Mouse (Mus musculus) heart, embryonic 15.5 days (tissue): ENCODE results near the gene Nsdhl. TPM values are rescaled to one million over a fixed set of nuclear protein-coding genes. Genes with fewer than 3 reads are reported as not detected.

Experiments used
- ATAC-seq: fragments of 200-750 bp; cut with Nextera tagmentation; replicated peaks from 2 replicates; pipeline ENCODE4 v1.8.0; 2017; ENCODE audit warnings: low read depth, moderate TSS enrichment; ENCODE audit not compliant: insufficient number of reproducible peaks, insufficient read depth, low FRiP score
- H3K27ac ChIP-seq: fragments of 300-500 bp; sonication (generic); 2 replicates; pipeline ENCODE4 v1.5.1; 2015; ENCODE audit warnings: mild to moderate bottlenecking, inconsistent platforms
- H3K27me3 ChIP-seq: fragments of 300-500 bp; sonication (generic); 2 replicates; pipeline ENCODE4 v1.6.1; 2015; ENCODE audit warnings: inconsistent platforms
- H3K36me3 ChIP-seq: fragments of 300-500 bp; sonication (generic); 2 replicates; pipeline ENCODE4 v1.6.1; 2015; ENCODE audit warnings: mild to moderate bottlenecking, inconsistent platforms
- H3K4me1 ChIP-seq: fragments of 300-500 bp; sonication (generic); replicated peaks from 2 replicates; pipeline ENCODE4 v1.6.1; 2015; ENCODE audit warnings: inconsistent platforms
- H3K4me2 ChIP-seq: fragments of 300-500 bp; sonication (generic); 2 replicates; pipeline ENCODE4 v1.6.1; 2015; ENCODE audit warnings: inconsistent platforms, mild to moderate bottlenecking, moderate library complexity
- H3K4me3 ChIP-seq: fragments of 300-500 bp; sonication (generic); 2 replicates; pipeline ENCODE4 v1.5.1; 2015; ENCODE audit warnings: mild to moderate bottlenecking, inconsistent platforms
- H3K9ac ChIP-seq: fragments of 300-500 bp; sonication (generic); 2 replicates; pipeline ENCODE4 v1.6.1; 2015; ENCODE audit warnings: mild to moderate bottlenecking, inconsistent platforms
- H3K9me3 ChIP-seq: fragments of 300-500 bp; sonication (generic); replicated peaks from 2 replicates; pipeline ENCODE4 v1.6.1; 2016; ENCODE audit warnings: inconsistent platforms
- WGBS: fragments of 180-500 bp; shearing (Covaris S2); methylation state at CpG from one replicate; pipeline ENCODE4 v1.1.7; 2015; ENCODE audit warnings: mixed read lengths; 5-methylcytosine and 5-hydroxymethylcytosine counted together
- polyA plus RNA-seq: library from polyadenylated mRNA; unstranded; fragments of >200 nt; fragmentation: Nextera tagmentation; extraction: Ambion mirVana; gene quantifications from 2 replicates; pipeline ENCODE4 v1.2.1, GENCODE M21; 2015

Nsdhl gene
- 13.4 and 15.6 TPM in 2 replicates for polyA plus RNA-seq

- H3K9ac ChIP-seq, result peak within 1 kb of the TSS; percentile 57
- H3K4me3 ChIP-seq, result peak within 1 kb of the TSS; percentile 68
- peak within 1 kb of the TSS; percentile 65 for H3K4me2 ChIP-seq
- H3K36me3 ChIP-seq, result no peaks in the 10 kb centered on the region
- no peaks in the 10 kb centered on the region for H3K9me3 ChIP-seq
- peak within 1 kb of the TSS; percentile 61 for H3K27ac ChIP-seq
- ATAC-seq, result peak; percentile 99
- H3K27me3 ChIP-seq, result no peaks in the 10 kb centered on the region
- no peaks in the 10 kb centered on the region; the same call in 1 of the 2 replicates for H3K4me1 ChIP-seq
- 13% methylated on average over 40 of the region's 41 CpGs for WGBS
Measured at GRCm38 (mm10) chrX:72917884-72918681, at the start of gene Nsdhl, which contains the start of gene Cetn2. TSS of gene Nsdhl (plus strand) at chrX:72918557. TSS of gene Cetn2 (minus strand) at chrX:72918411.

GRCm38 (mm10) chrX:72895388-72896054 lies 22.8 kb upstream of the Nsdhl start:
- Histone ChIP-seq H3K4me1 (no peaks in the 10 kb centered on the region), H3K27ac (no peak overlapping the region), H3K4me2 (no peak overlapping the region), H3K36me3 (no peaks in the 10 kb centered on the region), H3K9ac (no peak overlapping the region), H3K27me3 (no peaks in the 10 kb centered on the region), H3K9me3 (no peaks in the 10 kb centered on the region), H3K4me3 (no peak overlapping the region)
- ATAC-seq, result no peak
- WGBS, result 62% methylated on average over 5 of the region's 5 CpGs

- ATAC-seq, result no peak
- no peak overlapping the region for H3K9ac ChIP-seq
- no peaks in the 10 kb centered on the region for H3K4me1 ChIP-seq
- no peaks in the 10 kb centered on the region for H3K36me3 ChIP-seq
- no peak overlapping the region for H3K4me2 ChIP-seq
- H3K27ac ChIP-seq, result no peak overlapping the region
- 60% methylated on average over 1 of the region's 1 CpGs for WGBS
- H3K27me3 ChIP-seq, result no peaks in the 10 kb centered on the region
- no peak overlapping the region for H3K4me3 ChIP-seq
- no peaks in the 10 kb centered on the region for H3K9me3 ChIP-seq
Measured at GRCm38 (mm10) chrX:72896055-72896437, 22.3 kb upstream of the Nsdhl start.

GRCm38 (mm10) chrX:72902530-72902929 lies 15.8 kb upstream of the Nsdhl start:
- Histone ChIP-seq H3K27me3 (no peaks in the 10 kb centered on the region), H3K4me3 (no peak overlapping the region), H3K4me2 (no peak overlapping the region), H3K4me1 (no peaks in the 10 kb centered on the region), H3K9ac (no peak overlapping the region), H3K36me3 (no peaks in the 10 kb centered on the region), H3K9me3 (no peaks in the 10 kb centered on the region), H3K27ac (no peak overlapping the region)
- 35% methylated on average over 1 of the region's 1 CpGs for WGBS
- ATAC-seq, result no peak

GRCm38 (mm10) chrX:72907619-72908403 lies 10.5 kb upstream of the Nsdhl start:
- Histone ChIP-seq H3K27me3 (no peaks in the 10 kb centered on the region), H3K4me1 (no peaks in the 10 kb centered on the region), H3K9ac (no peak overlapping the region), H3K9me3 (no peaks in the 10 kb centered on the region), H3K36me3 (no peaks in the 10 kb centered on the region), H3K27ac (no peak overlapping the region), H3K4me2 (no peak overlapping the region), H3K4me3 (no peak overlapping the region)
- ATAC-seq, result no peak
- 78% methylated on average over 6 of the region's 6 CpGs for WGBS

GRCm38 (mm10) chrX:72908404-72908741 lies 10.0 kb upstream of the Nsdhl start:
- ATAC-seq, result no peak
- Histone ChIP-seq H3K9ac (no peak overlapping the region), H3K9me3 (no peaks in the 10 kb centered on the region), H3K4me2 (no peak overlapping the region), H3K27ac (no peak overlapping the region), H3K4me3 (no peak overlapping the region), H3K27me3 (no peaks in the 10 kb centered on the region), H3K4me1 (no peaks in the 10 kb centered on the region), H3K36me3 (no peaks in the 10 kb centered on the region)
- 8% methylated on average over 2 of the region's 2 CpGs for whole genome bisulfite sequencing

- Histone ChIP-seq H3K9me3 (no peaks in the 10 kb centered on the region), H3K27ac (no peak overlapping the region), H3K4me2 (no peak overlapping the region), H3K4me3 (no peak overlapping the region), H3K4me1 (no peaks in the 10 kb centered on the region), H3K9ac (no peak overlapping the region), H3K36me3 (no peaks in the 10 kb centered on the region), H3K27me3 (no peaks in the 10 kb centered on the region)
- ATAC-seq, result no peak
- WGBS, result 86% methylated on average over 1 of the region's 1 CpGs
Measured at GRCm38 (mm10) chrX:72911611-72912010, 6.7 kb upstream of the Nsdhl start.

GRCm38 (mm10) chrX:72918682-72919059 lies 314 bp downstream of the Nsdhl start:
- WGBS, result 11% methylated on average over 6 of the region's 6 CpGs
- H3K4me2 ChIP-seq, result peak overlapping the region; percentile 65
- H3K9me3 ChIP-seq, result no peaks in the 10 kb centered on the region
- H3K4me3 ChIP-seq, result peak overlapping the region; percentile 68
- no peak for ATAC-seq
- no peaks in the 10 kb centered on the region for H3K36me3 ChIP-seq
- H3K4me1 ChIP-seq, result no peaks in the 10 kb centered on the region; the same call in 1 of the 2 replicates
- peak overlapping the region; percentile 56 for H3K27ac ChIP-seq
- peak overlapping the region; percentile 57 for H3K9ac ChIP-seq
- H3K27me3 ChIP-seq, result no peaks in the 10 kb centered on the region

- no peaks in the 10 kb centered on the region for H3K9me3 ChIP-seq
- no peak overlapping the region for H3K4me2 ChIP-seq
- no peak overlapping the region for H3K9ac ChIP-seq
- H3K27ac ChIP-seq, result no peak overlapping the region
- no peaks in the 10 kb centered on the region; the same call in 1 of the 2 replicates for H3K4me1 ChIP-seq
- ATAC-seq, result no peak
- 76% methylated on average over 2 of the region's 2 CpGs for WGBS
- H3K36me3 ChIP-seq, result no peaks in the 10 kb centered on the region
- no peak overlapping the region for H3K4me3 ChIP-seq
- H3K27me3 ChIP-seq, result no peaks in the 10 kb centered on the region
Measured at GRCm38 (mm10) chrX:72921391-72921790, 3.0 kb downstream of the Nsdhl start.

- no peak overlapping the region for H3K9ac ChIP-seq
- H3K4me1 ChIP-seq, result no peaks in the 10 kb centered on the region
- H3K36me3 ChIP-seq, result no peaks in the 10 kb centered on the region
- H3K4me3 ChIP-seq, result no peak overlapping the region
- no peak overlapping the region for H3K27ac ChIP-seq
- no peak for ATAC-seq
- 59% methylated on average over 4 of the region's 4 CpGs for WGBS
- no peaks in the 10 kb centered on the region for H3K9me3 ChIP-seq
- H3K4me2 ChIP-seq, result no peak overlapping the region
- H3K27me3 ChIP-seq, result no peaks in the 10 kb centered on the region
Measured at GRCm38 (mm10) chrX:72953464-72953863, 35.1 kb downstream of the Nsdhl start.

- H3K9me3 ChIP-seq, result no peaks in the 10 kb centered on the region
- WGBS, result 83% methylated on average over 4 of the region's 4 CpGs
- no peaks in the 10 kb centered on the region for H3K36me3 ChIP-seq
- H3K27ac ChIP-seq, result no peak overlapping the region
- no peak overlapping the region for H3K4me3 ChIP-seq
- no peak overlapping the region for H3K4me2 ChIP-seq
- no peak for ATAC-seq
- no peaks in the 10 kb centered on the region for H3K27me3 ChIP-seq
- no peaks in the 10 kb centered on the region for H3K4me1 ChIP-seq
- no peak overlapping the region for H3K9ac ChIP-seq
Measured at GRCm38 (mm10) chrX:72956486-72956885, 38.1 kb downstream of the Nsdhl start.
